Mouse (Mus musculus) urinary bladder, postnatal 14 days (tissue): ENCODE data around the gene Lrrc30.

ENCODE experiments used
- DNase-seq: peaks from one replicate; pipeline ENCODE4 v3.0.0; 2021; ENCODE audit warnings: low spot score

The Lrrc30 gene

DNA sequence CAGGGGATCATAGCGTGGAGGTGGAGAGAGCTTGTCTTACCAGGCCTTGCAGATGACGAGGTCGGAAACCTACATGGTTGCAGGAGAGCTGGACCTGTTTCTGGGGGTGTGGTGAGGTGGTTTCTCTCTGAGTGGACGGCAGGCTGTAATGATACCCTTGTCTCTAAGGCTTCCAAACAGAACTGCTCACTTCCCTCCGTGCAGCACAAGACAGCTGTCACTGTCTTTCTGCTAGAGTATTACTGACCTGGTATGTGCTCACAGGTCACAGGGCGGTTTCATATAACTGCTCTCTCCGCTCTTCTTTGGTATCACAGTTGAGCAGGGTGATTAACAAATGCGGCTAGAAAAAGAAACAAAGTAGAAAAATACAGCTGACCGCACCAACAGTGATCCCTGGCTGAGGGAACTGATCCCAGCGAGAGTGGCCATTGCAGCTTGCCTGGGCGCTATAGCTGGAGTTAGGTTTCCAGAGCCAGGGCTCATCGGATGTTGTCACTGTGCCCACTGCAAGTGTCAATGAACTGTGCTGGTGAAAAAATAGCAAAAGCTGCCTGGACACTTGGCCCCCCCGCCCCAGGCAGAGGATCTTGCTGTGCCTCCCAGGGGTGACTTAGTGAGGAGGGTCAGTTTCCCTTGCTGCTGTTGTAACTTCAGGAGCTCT is at the start of gene Lrrc30:
TSS of gene Lrrc30 (minus strand) at position 48 of the 664 bp plus-strand sequence.
- DNase-seq, result no peak

DNA sequence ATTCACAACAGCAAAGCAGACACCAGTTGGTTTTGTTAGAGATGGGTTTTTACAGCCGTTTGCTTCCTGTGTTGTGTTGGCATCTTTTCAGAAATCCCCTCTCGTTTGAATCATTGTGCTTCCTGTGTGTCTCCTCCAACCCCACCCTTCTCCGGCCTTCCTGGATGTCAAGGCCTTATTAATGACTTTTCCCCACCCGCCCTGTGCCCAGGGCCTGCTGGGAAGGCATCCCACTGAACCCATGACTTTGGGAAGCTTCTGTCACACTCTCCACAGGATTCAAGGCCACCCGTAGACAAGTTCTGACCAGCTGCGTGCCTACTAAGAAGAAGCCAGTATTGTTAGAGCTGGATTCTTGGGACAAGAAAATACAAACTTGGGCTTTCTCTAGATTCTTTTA is 48.6 kb upstream of the Lrrc30 start:
- no peak for DNase-seq

DNA sequence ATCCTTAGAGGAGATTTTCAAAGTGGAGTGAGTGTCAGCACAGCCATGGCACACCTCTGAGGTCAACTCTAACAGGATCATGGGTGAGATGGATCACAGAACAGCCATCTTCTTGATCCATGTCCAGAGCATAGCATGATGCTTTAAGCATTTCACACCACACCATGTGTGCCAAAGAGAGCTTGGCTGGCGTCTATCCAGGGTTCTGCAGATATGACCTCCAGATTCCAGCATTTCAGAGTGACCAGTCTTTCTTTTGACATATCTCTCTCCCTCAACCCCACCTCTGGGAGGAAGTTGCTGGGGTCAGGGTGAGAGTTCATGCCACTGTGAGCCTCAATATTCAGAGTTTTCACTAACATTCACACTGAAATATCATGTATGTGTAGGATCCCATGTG is 46.1 kb upstream of the Lrrc30 start:
- DNase-seq, result no peak

DNA sequence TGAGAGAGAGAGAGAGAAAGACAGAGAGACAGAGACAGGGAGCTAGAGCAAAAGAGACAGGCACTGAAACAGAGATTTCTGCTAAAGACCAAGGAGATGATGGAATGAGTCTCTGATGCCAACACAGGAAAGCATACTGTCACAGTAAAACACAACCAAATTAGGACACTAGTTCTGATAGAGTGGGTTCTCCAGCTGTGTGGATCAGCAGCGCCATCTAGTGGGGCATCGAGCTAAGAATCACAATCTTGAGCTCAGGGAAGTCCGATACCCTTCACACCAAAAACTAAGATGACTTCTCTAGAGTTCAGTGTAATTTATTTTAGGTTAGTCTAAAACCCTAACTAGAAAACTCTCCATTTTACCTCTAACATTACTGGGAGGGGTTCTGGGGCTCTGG is 35.5 kb upstream of the Lrrc30 start:
- DNase-seq, result peak; percentile 53

DNA sequence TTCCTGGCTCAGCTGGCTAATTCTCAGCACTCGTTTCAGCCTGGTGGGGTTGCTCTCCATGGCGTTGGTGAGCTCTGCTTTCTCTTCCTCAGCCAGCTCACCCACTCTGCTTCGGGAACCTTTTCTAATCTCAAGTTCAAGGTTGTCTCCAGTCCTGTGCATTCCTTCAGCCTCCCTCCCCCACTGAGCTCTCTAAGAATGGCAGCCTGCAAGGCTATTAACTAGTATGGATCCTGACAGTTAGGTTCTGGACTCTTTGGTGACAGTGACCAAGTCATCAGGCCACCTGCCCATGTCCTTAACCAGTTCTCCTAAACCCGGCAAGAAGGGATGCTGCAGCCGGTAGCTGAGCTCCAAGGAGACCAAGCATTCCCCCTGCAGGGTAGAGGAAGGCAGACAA is 34.5 kb upstream of the Lrrc30 start:
- no peak for DNase-seq

DNA sequence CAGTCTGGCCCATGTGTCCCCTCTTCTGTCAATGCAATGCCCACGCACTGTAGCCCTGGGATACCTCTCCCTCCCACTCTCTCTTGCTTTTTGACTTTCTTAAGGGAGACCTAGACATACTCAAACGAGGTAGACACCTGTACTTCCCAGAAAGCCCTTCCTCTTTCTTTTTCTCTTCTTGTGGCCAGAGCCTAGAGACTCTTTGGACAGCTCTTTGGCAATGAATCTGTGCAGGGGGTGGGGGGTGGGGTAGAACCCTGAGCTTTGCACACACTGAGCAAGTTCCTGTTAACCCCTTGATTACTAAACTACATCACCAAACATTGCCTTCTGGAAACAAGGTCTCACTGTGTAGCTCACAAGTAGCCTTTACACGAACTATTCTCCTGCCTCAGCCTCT is 31.8 kb upstream of the Lrrc30 start:
- no peak for DNase-seq

DNA sequence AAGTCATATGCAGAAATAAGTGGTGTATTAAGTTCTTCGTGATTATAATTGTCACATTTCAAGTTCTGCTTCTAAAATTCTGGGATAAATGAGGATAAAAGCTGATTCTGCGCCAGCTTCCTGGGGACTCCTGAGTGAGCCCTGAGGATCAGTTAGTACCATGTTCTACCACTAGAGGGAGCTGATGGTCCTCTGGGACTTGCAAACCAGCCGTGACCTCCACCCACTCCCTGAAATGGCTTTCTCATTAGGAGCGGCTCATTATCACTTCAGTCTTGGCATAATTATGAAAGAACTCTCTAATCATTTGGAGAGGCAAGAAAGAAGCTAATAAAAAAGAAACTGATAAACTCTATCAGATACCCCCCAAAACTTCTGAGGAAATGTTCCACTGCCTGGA is 19.0 kb upstream of the Lrrc30 start:
- DNase-seq, result peak; percentile 55

DNA sequence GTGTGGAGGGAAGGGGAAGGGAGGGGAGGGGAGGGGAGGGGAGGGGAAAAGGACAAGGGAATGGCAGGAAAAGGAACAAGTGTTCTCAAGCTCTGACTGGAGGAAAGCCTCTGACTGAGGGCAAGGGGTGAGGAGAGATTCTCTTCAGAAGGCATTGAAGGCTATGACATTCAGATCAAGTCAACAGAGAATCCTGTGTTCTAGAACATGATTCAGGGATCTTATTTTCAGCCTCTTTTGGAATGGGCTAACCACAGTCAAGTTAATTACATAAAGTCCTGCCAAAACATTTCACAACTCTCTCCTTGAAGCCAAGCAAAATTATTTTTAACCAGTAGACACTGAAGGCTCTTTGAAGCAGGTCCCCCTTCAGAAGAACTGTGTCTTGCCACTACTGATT is 9.1 kb upstream of the Lrrc30 start:
- no peak for DNase-seq

DNA sequence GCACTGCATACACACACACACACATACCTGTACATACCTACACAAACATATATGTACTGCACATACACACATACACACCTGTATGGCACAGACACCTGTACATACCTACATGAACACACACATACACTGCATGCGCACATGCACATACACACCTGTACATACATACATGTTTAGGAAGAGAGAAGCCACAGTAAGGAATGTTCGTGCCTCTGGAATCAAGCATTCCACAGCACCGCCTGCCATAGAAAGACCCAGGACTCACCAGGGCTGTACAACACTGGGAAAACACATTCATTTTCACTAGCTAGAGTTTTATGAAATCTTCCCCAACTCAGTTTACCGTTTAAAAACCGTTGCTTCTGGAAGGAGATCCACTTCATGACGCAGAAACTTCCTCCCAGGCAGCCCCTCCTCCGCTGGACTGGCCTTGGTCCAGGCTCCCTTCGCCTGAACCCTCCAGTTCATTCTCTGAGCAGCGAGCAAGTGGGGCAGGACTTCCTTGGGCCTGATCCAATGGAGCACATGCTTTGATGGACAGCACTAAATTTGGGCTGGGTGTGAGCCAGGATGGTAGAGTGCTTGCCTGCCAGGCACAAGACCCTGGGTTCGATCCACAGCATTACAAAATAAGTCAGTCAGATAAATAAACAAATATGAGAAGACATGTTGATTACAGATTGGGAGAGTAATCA is 5.7 kb upstream of the Lrrc30 start:
- peak; percentile 14 for DNase-seq

DNA sequence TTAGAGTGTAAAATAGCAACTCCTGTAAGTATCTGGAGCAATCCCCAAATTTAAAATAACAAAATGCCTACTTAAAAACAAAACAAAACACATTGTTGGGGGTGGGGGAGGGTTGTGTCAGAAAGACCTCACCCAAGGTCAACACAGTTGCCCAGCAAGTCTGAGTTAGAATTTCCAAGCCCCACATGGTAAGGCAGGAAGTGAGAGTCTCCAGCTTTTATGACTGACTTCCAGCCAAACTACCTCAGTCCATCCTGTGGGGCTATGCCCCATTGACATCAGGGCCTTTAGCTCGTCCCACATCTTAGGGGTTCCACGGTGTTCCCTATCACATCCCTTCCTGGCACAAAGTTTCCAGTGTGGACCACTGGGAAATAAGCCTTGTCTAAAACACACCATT is 4.4 kb upstream of the Lrrc30 start:
- DNase-seq, result no peak

DNA sequence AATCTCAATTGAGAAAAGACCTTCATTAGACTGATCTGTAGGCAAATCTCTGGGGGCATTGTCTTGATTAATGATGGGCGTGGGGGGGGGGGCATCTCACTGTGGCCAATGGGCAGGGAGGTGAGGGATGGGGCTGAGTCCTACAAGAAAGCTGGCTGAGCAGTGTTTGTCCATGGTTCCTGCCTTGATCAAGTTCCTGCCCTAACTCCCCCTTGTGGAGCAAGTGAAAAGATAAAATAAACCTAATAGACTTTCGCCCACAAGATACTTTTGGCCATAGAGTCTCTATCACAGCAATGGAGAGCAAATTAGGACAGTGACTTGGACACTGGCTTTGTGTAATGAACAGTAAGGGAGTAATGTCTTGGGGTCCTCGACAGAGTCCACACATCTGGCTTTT is 3.8 kb upstream of the Lrrc30 start:
- DNase-seq, result no peak

DNA sequence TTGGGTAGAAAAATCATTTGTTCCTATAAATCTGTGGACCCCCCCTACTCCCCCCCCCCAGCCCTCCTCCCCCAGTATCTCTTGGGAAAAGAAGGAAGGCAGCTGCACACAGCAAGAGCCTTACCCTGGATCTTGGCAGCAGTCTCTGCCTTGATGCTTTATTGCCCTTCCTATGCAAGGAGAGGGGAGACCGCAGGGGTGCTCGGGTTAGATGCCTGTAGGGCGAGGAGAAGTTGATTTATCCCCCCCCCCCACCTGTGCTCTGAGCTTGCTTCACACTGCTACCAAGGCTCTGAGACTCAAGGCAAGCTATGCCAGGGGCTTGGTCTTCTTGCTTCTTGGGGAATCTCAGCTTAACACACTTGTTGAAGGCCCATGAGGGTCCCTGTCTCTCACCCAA is 2.8 kb downstream of the Lrrc30 start:
- DNase-seq, result no peak

DNA sequence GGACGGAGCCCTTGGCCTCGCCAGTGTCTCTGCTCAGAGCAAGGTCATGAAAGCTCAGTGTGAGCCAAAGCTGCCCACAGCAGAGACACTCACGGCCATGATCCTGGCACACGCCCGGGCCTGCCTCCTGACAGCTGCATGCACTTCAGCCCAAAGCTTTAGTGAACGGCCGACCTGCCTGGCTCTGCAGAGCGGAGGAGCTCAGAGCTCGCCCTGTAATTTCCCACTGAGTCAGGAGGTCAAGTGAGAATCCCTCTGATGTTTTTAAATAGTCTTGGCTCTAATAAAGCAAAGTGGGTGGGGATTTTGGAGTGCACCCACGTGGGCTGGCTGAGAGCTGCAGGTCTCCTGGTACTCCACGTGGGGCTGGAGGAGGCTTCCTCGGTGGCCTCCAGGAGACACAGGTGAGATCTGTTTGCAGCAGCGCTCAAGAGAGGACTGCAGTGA is 3.3 kb downstream of the Lrrc30 start:
- DNase-seq, result peak; percentile 35

DNA sequence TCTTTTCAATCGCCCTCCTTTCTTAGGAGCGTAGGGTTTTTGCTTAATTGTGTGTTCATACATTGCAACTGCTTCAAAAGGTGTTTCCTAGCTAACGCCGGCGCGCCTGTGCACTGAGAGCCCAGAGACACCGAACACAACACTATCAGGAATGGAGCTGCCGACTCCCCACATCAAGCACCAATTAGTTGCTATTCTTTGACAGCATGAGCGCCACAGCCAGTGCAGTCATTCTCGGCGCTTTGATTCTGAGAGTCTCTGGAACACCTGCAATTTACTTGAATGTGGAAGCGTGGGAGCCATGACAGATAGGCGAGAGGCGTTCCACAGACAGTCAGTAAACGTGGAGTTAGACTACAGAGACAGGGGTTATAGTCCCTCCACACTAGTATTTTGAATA is 4.0 kb downstream of the Lrrc30 start:
- DNase-seq, result no peak

DNA sequence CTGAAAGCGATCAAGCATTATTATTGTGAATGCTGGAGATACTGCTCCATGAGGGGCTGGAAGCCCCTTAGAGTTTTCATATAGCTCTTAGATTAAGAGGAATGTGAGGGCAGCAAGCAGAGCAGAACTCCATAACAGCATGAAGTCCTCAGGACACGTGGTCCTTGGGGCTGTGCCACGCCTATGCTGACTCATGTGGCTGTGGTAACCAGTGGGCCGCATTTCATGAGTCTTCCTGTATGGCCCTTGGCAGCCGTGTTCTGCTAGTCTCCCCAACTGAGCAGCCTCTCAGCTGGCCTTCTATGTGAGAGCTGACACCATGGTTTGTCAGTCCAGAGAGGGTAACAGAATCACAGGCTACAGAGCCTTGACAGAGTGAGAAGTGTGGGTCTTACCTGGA is 7.1 kb downstream of the Lrrc30 start:
- DNase-seq, result peak; percentile 34

DNA sequence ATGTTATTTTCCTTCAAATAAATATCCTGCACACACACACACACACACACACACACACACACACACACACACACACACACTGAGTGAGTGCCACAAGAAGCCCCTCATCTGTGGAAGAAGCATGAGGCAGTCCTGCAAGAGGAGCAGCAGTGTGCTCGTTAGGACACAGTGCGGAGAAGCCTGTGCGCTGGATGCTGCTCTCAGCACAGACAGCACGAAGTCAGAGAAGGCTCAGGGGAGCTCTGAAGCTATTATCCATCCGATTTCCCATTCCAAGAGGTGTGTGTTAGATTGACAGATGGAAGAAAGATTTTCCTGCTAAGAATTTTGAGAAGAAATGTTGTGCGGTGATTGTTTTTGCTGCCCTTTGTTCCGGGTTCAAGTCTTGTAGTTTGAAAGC is 13.5 kb downstream of the Lrrc30 start:
- DNase-seq, result no peak

DNA sequence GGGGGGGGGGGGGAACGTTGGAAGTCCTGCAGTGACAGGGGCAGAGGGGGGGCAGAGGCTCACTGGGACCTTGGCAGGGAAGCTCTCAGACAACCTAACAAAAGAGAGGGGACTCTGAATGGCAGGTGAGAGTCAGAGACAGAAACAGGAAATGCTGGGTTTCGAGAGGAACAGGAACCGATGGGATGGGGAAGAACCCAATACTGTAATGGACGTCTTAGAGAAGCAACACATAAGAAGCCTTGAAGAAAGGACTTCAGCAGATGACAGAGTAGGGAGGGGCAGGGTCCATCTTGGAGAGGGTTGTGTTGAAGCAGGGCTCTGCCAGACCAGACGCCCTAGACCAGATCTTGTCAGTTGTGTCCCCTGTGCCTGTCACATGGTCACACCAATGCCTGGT is 18.1 kb downstream of the Lrrc30 start:
- DNase-seq, result no peak

DNA sequence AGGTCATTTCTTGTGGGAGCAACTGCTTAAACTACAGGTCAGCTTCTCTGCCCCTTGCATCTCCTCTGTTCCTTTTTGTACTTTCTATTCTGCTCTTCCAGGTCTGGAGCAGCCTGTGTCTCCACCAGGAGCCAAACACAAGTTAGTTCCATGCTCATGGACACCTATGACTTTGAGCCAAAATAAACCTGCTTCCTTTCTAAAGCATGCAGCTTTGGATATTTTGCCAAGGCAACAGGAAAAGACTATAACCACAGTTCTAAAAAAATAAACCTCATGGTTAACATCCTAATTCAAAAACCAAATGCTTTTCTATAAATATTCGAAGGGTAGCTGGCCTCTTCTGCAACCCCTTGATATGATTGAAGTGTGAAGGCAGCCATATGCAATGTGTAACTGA is 19.9 kb downstream of the Lrrc30 start:
- no peak for DNase-seq

DNA sequence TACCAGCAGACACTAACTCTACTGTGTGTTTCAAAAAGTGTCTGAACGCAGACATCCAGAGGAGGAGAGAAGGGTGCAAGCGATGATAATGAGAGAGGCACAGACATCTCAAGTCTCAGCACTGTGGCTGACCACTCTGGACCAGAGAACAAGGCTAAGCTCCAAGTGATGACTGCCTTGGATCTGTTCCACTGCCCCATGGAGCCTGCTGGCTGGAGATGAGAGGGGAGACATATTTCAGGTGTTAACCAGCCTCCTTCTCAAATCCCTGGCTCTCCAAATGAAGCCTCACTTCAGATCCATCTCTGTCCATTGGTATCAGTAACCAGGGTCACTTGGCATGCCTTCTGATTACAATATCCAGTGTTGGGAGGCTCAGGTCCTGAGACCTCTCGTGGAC is 20.4 kb downstream of the Lrrc30 start:
- no peak for DNase-seq

DNA sequence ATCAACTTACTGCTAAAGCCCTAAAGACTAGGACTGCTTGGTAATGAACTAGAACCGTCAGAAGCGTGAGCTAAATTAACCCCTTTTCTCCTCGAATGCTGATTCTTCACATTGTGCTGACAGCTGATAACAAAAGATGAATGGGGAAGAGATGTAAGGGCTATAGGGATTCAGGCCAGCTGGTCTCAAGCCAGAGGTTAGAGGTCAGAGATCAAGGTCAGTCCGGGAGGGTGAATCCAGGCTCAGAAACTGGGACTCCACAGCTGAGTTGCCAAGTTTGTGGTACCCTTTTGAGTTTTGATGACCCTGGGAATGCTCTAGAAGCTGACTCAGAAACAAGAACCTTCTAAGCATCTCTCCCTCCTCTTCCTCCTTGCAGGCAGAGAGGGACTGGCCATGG is 28.1 kb downstream of the Lrrc30 start:
- DNase-seq, result no peak

DNA sequence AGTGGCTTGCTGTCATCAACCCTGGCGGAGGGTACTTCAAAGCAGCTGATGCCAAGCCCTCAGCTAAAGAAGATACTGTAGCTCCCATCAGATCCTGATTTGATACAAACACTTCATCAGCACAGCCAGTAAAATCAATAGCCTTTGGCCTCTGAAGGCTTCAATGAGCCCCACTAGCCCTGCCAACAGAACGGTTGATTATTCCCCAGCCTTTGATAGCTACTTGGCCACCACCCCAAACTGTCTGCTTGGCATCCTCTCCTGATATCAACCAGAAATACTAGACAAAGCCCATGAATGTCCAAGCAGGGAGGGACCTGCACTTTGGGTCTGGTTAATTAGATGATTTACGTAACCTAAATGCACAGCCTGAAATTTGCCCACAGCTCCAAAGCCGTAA is 30.0 kb downstream of the Lrrc30 start:
- DNase-seq, result no peak

DNA sequence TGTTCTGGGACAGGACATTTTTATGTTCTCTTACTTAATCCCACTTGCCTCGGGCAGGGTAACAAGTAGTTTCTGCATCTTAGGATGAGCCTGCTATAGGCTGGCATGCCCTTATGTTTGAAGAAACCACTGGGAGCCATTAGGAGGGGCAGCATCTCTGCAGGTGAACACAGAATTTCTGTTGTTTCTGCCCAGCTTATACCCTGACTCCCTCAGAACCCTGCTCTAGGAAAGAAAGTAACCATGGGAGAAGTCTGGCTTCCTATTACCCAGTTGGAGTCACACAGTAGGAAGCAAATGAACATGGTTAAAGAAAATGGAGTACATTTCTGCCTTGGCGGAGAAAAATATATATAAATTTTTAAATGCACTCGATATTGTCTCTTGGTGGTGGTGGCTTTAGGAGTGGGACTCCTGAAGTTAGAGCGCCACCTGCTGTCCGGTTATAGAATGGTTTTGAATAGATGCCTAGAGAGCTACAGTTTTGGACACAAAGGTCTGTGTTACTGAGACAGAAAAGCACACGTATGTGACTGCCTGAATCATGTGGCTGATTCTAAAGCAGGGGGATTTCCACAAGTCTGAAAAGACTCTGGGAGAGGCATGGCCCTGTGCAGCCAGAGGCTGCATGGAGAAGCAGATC is 47.5 kb downstream of the Lrrc30 start:
- peak; percentile 78 for DNase-seq

DNA sequence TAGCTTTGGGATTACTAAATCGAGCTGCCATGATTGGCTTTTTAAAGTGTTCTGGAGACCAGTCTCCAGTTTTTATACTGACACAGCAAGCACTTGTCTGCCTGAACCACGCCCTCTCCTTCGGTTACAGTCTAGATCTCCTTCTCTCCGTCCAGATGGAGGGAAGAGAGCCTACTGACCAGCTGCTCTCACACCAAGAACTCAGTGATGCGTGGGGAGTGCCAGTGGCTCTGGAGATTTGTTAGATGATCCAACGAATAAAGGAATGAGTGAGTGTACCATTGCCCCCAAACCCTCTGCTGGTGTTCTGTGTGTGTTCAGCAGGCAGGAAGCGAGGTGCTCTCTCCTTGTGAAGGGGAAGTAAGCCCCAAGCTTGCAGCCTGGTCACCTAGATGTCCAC is 48.0 kb downstream of the Lrrc30 start:
- DNase-seq, result no peak

DNA sequence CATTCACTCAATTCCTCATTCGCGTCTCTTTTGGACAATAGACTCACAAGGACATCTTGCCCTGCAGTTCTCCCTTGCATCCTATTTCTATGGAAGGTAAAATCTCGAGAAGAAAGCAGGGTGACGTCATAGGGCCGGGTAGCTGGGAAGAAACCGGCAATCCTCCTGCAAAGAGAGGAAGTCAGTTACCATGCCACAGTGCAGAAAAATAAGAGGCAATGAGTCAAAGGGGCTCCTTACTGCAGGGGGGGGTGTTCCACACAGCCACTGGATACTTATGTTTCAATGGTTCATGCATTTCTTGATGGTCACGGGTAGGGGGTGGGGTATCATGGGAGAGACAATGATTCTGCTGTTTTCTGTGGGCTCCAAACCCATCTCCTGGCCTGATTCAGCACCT is 49.1 kb downstream of the Lrrc30 start:
- no peak for DNase-seq
